Mouse (Mus musculus): Measurements from ENCODE around the gene Btbd35f19. TPM values are rescaled to one million over a fixed set of nuclear protein-coding genes. Genes with fewer than 3 reads are reported as not detected.
"Not testable (repeated sequence)": the region's sequence is repeated elsewhere in the genome, so short reads cannot be mapped to it uniquely, and the experiment has no call there.

Gene Btbd35f19
- polyA plus RNA-seq (2016; fragmentation: Nextera tagmentation; extraction: Ambion mirVana) = not detected in 2 replicates

GRCm38 (mm10) chrX:31383818-31384217 is at the start of gene Btbd35f19:
TSS of gene Btbd35f19 (minus strand) at chrX:31383918.
- H3K9me3 ChIP-seq (replicated peaks); H3K27me3 ChIP-seq (ENCODE audit: low read depth, poor library complexity, severe bottlenecking); H3K27ac ChIP-seq (replicated peaks); H3K4me3 ChIP-seq; H3K36me3 ChIP-seq; DNase-seq (ENCODE audit: low spot score); H3K4me1 ChIP-seq: not testable (repeated sequence)
- no CpG with 5 or more reads among the region's 4 CpGs for WGBS

GRCm38 (mm10) chrX:31341924-31342323 is 41.8 kb downstream of the Btbd35f19 start:
- not testable (repeated sequence) for H3K4me3 ChIP-seq; H3K4me1 ChIP-seq; H3K27me3 ChIP-seq (ENCODE audit: low read depth, poor library complexity, severe bottlenecking); H3K36me3 ChIP-seq; H3K27ac ChIP-seq (replicated peaks); H3K9me3 ChIP-seq (replicated peaks); DNase-seq (ENCODE audit: low spot score)
- 93% methylated on average over 2 of the region's 4 CpGs for WGBS

GRCm38 (mm10) chrX:31336154-31336553 is 47.6 kb downstream of the Btbd35f19 start, which contains the start of gene Btbd35f26:
TSS of gene Btbd35f26 (plus strand) at chrX:31336454.
- WGBS = no CpG with 5 or more reads among the region's 4 CpGs
- not testable (repeated sequence) for H3K4me1 ChIP-seq; H3K27me3 ChIP-seq (ENCODE audit: low read depth, poor library complexity, severe bottlenecking); H3K9me3 ChIP-seq (replicated peaks); H3K27ac ChIP-seq (replicated peaks); H3K4me3 ChIP-seq; H3K36me3 ChIP-seq; DNase-seq (ENCODE audit: low spot score)

Other genes starting within 250 kb of the Btbd35f19 start
- gene Spin2f, start 130.0 kb downstream of the Btbd35f19 start, polyA plus RNA-seq (2016; fragmentation: Nextera tagmentation; extraction: Ambion mirVana) = not detected in 2 replicates
- not detected in 2 replicates for gene Btbd35f26, start 47.5 kb downstream of the Btbd35f19 start, polyA plus RNA-seq (2016; fragmentation: Nextera tagmentation; extraction: Ambion mirVana)
- not detected in 2 replicates for gene Gm21883, start 190.4 kb upstream of the Btbd35f19 start, polyA plus RNA-seq (2016; fragmentation: Nextera tagmentation; extraction: Ambion mirVana)
- not detected in 2 replicates for gene Spin2e, start 235.0 kb upstream of the Btbd35f19 start, polyA plus RNA-seq (2016; fragmentation: Nextera tagmentation; extraction: Ambion mirVana)

Data from midbrain, embryonic 10.5 days (tissue).